Mouse (Mus musculus): Measurements from ENCODE around the gene Sema6d. TPM values are rescaled to one million over a fixed set of nuclear protein-coding genes. Genes with fewer than 3 reads are reported as not detected.
"Not testable (repeated sequence)": the region's sequence is repeated elsewhere in the genome, so short reads cannot be mapped to it uniquely, and the experiment has no call there.

Sema6d gene
- polyA plus RNA-seq, 1 experiment, result 0.02 TPM

DNA sequence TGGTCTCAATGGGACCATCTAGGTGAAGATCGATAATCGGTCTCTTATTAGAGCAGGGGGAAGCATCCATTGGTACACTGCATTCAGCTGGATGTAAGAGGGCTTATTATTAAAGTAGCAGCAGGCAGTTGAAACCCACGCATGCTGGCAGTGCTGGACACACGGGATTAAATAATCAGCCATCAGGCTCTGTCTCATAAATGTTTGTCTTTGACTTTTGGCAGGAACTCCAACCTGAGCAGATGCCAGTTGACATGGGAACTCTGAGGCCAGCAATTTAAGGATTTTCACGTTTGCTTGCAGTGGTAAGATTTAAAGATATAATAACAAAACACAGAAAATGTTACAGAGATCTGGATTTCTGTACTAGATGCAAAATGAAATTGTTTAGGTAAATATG, 208.6 kb downstream of the Sema6d start:
- no peak overlapping the region for H3K4me3 ChIP-seq (replicated peaks)
- H3K9me3 ChIP-seq (ENCODE audit: control insufficient read depth, low read length), result no peaks in the 10 kb centered on the region
- no peaks in the 10 kb centered on the region for H3K36me3 ChIP-seq (ENCODE audit: control insufficient read depth)
- no peaks in the 10 kb centered on the region for H3K4me1 ChIP-seq (ENCODE audit: control insufficient read depth)
- H3K27me3 ChIP-seq (ENCODE audit: control insufficient read depth), result no peaks in the 10 kb centered on the region
- TF ChIP-seq GATA1 (IDR thresholded peaks at IDR 0.05; ENCODE audit: low read length), result no peak
- TF ChIP-seq TAL1 (IDR thresholded peaks at IDR 0.05; ENCODE audit: low read length), result no peak

DNA sequence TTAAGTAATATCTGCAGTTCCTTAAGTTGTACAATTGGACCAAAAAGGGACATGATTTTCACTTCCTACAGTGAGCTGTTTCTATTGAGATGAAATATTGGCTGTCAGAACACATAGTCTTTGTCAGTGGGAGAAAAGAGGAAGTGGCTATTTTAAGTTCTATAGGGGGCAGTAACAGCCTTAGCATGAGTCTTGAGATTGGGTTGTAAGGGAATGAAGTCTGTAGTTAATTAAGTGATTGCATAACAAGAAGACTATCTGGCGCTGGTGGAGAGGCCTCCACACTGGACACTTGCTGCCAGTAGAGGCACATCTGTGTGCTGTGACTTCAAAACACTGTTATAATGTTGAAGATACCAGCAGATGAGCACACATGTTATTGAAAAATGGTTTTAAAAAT, 209.1 kb downstream of the Sema6d start:
- H3K27me3 ChIP-seq (ENCODE audit: control insufficient read depth), result no peaks in the 10 kb centered on the region
- no peaks in the 10 kb centered on the region for H3K9me3 ChIP-seq (ENCODE audit: control insufficient read depth, low read length)
- no peaks in the 10 kb centered on the region for H3K36me3 ChIP-seq (ENCODE audit: control insufficient read depth)
- no peaks in the 10 kb centered on the region for H3K4me1 ChIP-seq (ENCODE audit: control insufficient read depth)
- no peak overlapping the region for H3K4me3 ChIP-seq (replicated peaks)
- TF ChIP-seq TAL1 (IDR thresholded peaks at IDR 0.05; ENCODE audit: low read length) (no peak), GATA1 (IDR thresholded peaks at IDR 0.05; ENCODE audit: low read length) (no peak)

DNA sequence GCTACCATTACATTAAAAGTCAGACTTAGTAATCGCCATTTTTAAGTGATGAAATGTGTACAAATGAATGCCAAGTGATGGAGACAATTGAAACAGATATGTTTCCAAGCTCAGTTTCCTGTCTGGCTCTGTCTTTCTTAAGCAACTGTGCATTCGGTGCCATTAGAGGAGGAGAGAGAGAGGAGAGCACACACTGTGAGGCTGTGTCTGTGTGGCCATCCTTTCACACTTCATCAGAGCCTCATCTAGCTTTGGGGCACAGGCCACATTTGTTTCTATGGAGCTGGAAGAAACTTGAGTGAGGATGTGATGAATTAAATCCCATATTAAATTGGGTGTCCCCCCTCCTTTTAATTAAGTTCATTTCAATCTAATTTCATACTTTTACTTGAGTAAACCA, 218.8 kb downstream of the Sema6d start:
- TF ChIP-seq GATA1 (IDR thresholded peaks at IDR 0.05; ENCODE audit: low read length) (no peak), TAL1 (IDR thresholded peaks at IDR 0.05; ENCODE audit: low read length) (no peak)
- Histone ChIP-seq H3K9me3 (ENCODE audit: control insufficient read depth, low read length) (no peaks in the 10 kb centered on the region; the same call in 1 of the 2 replicates), H3K36me3 (ENCODE audit: control insufficient read depth) (no peaks in the 10 kb centered on the region), H3K27me3 (ENCODE audit: control insufficient read depth) (no peaks in the 10 kb centered on the region), H3K4me1 (ENCODE audit: control insufficient read depth) (no peaks in the 10 kb centered on the region), H3K4me3 (replicated peaks) (no peak overlapping the region)

DNA sequence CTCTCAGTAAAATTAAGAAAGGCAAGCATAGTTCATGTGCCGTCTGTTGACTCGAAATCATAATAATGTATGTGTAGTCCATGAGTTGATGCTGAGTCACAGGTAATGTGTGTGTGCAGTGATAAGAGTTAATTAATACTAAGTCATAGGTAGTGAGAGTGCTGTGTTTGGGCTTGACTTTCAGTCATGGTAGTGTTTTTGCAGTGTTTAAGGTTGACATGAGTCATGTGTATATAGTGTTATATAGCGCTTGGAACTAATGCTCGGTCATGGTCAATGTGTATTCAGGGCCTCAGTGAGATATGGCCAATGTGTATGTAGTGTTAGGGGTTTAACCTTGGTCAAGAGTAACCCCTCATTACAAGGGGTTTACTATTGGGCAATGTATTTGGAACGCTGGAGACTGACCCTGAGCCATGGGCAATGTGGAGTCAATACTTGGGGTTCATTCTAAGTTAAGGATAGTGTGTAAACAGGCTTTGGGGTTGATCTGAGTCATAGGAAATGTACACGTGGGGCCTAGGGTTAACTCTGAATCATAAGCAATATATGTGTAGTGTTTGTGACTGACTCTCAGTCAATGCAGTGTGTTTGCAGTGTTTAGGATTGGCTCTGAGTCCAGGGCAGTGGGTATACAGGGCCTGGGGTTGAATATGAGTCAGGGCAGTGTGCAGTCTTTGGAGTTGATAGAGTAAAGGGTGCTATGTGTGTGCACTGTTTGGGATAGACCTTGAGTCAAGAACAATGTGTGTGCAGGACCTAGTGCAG, 219.8 kb downstream of the Sema6d start:
- Histone ChIP-seq H3K9me3 (ENCODE audit: control insufficient read depth, low read length) (no peaks in the 10 kb centered on the region; the same call in 1 of the 2 replicates), H3K27me3 (ENCODE audit: control insufficient read depth) (no peaks in the 10 kb centered on the region), H3K4me3 (replicated peaks) (no peak overlapping the region), H3K4me1 (ENCODE audit: control insufficient read depth) (no peaks in the 10 kb centered on the region), H3K36me3 (ENCODE audit: control insufficient read depth) (no peaks in the 10 kb centered on the region)
- TF ChIP-seq TAL1 (IDR thresholded peaks at IDR 0.05; ENCODE audit: low read length) (no peak), GATA1 (IDR thresholded peaks at IDR 0.05; ENCODE audit: low read length) (no peak)

DNA sequence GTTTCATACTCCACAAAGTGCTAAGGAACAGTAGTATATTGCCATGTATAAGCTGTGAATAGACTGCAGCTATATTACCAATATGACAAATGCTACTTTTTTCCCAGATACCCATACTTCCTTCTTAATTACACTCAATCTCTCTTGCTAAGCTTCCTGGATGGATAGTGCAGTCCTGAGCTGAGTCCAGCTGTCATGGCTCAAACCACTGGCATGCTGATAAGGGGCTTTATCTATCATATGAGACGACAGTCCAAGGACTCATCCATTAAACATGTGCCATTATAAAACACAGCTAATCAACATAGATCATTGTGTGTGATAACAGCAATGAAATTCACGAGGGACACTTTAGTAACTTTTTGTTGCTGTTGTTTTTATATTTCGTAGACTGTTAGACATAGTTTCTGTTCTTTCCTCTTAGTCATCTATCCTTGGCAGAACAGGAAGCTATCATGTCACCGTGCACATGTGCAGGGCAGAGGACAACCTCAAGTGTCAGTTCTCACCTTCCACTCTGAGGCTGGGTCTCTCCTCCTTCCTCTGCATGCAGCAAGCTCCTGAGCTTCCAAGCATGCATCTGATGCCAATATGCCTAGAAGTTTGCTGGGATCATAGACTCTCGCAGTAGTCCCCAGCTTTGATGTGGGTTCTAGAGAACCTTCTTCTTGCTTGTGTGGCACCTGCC, 232.9 kb downstream of the Sema6d start:
- no peaks in the 10 kb centered on the region; the same call in 1 of the 2 replicates for H3K9me3 ChIP-seq (ENCODE audit: control insufficient read depth, low read length)
- no peak for TF ChIP-seq TAL1 (IDR thresholded peaks at IDR 0.05; ENCODE audit: low read length)
- TF ChIP-seq GATA1 (IDR thresholded peaks at IDR 0.05; ENCODE audit: low read length), result no peak

DNA sequence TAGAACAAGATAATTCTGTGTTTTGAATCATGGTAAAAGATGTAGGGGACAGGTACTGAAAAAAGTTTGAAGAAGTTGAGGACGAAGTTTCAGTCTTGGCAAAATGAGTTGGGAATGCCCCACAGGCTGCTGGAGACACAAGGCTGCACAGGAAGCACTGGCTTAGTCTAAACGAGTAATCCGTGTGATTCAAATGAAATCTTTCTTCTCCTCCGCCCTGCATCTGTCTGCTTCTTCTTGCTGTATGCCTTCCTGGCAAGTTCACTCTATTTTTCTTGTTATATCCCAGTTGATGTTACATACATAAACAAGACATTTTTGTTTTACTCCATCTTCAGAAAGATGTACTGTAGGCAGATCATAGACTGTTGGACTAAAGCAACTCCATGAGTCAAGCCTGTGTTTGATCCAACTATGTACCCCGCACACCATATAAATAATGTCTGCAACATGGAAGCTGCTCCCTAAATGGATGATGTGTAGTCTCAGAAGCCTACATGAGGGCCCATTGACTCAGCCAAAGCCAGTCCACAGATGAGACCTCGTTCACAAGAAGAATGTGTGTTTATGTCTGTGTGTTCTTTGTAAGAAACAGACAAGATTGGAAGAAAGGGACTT, 234.4 kb downstream of the Sema6d start:
- TF ChIP-seq GATA1 (IDR thresholded peaks at IDR 0.05; ENCODE audit: low read length), result no peak
- TF ChIP-seq TAL1 (IDR thresholded peaks at IDR 0.05; ENCODE audit: low read length), result no peak
- Histone ChIP-seq H3K27me3 (ENCODE audit: control insufficient read depth) (no peaks in the 10 kb centered on the region), H3K9me3 (ENCODE audit: control insufficient read depth, low read length) (no peaks in the 10 kb centered on the region; the same call in 1 of the 2 replicates), H3K4me1 (ENCODE audit: control insufficient read depth) (no peaks in the 10 kb centered on the region), H3K4me3 (replicated peaks) (no peak overlapping the region), H3K36me3 (ENCODE audit: control insufficient read depth) (no peaks in the 10 kb centered on the region)

More for the DNA sequence above, 232.9 kb downstream of the Sema6d start:
- no peaks in the 10 kb centered on the region for H3K27me3 ChIP-seq (ENCODE audit: control insufficient read depth)
- H3K4me3 ChIP-seq (replicated peaks), result no peak overlapping the region
- H3K36me3 ChIP-seq (ENCODE audit: control insufficient read depth), result no peaks in the 10 kb centered on the region
- H3K4me1 ChIP-seq (ENCODE audit: control insufficient read depth), result no peaks in the 10 kb centered on the region

DNA sequence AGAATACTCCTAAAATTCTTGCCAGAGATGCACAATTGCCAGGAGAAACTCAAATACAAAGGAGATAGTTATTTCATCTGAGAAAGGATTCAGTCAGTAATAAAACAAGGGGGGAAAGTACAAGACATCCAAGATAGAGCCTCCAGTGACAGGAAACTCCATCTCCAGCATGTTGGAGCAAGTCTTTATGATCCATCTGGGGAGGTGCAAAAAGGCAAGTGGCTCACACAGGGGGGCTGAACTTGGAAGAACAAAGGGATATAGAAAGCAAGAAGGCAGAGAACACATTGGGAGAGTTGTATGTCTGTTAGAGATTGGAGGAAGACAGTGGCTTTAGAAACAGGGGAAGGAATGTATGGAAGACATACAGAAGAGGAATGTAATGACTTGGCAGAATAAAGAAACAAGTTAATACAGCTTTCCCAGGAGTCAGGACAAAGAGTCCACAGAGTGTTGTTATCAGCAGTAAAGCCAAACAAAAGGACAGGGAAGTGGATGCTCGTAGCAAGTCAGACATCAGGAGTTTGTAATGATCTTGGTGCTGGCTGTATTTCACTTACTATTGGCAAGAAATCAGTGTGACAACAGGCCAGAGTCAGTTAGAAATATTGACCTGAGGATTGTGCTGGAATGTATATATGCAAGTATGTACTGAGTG, 239.8 kb downstream of the Sema6d start:
- no peaks in the 10 kb centered on the region for H3K4me1 ChIP-seq (ENCODE audit: control insufficient read depth)
- no peaks in the 10 kb centered on the region for H3K27me3 ChIP-seq (ENCODE audit: control insufficient read depth)
- H3K9me3 ChIP-seq (ENCODE audit: control insufficient read depth, low read length), result no peaks in the 10 kb centered on the region
- H3K4me3 ChIP-seq (replicated peaks), result no peak overlapping the region
- TF ChIP-seq TAL1 (IDR thresholded peaks at IDR 0.05; ENCODE audit: low read length), result no peak
- no peak for TF ChIP-seq GATA1 (IDR thresholded peaks at IDR 0.05; ENCODE audit: low read length)
- no peaks in the 10 kb centered on the region for H3K36me3 ChIP-seq (ENCODE audit: control insufficient read depth)

DNA sequence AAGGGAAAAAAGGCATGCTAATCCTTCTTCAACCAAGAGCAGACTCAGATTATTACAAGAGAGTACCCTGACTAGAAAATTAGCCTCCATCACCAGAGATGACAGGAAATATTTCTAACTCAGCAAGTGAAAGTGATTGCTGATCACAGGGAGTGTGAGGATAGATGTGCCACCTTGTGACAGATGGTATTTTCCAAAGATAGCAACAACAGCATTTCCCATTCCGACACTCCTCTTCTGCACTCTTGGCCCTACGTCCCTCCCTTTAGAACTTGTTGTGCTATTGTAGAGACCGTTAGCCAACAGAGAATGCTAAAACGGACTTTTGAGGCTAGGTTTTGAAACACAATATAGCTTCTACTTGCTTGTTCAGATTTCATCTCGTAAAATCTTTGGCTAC, 243.1 kb downstream of the Sema6d start:
- Histone ChIP-seq H3K9me3 (ENCODE audit: control insufficient read depth, low read length) (no peaks in the 10 kb centered on the region), H3K27me3 (ENCODE audit: control insufficient read depth) (no peaks in the 10 kb centered on the region), H3K4me1 (ENCODE audit: control insufficient read depth) (no peaks in the 10 kb centered on the region), H3K36me3 (ENCODE audit: control insufficient read depth) (no peaks in the 10 kb centered on the region), H3K4me3 (replicated peaks) (no peak overlapping the region)
- TF ChIP-seq GATA1 (IDR thresholded peaks at IDR 0.05; ENCODE audit: low read length) (no peak), TAL1 (IDR thresholded peaks at IDR 0.05; ENCODE audit: low read length) (no peak)

DNA sequence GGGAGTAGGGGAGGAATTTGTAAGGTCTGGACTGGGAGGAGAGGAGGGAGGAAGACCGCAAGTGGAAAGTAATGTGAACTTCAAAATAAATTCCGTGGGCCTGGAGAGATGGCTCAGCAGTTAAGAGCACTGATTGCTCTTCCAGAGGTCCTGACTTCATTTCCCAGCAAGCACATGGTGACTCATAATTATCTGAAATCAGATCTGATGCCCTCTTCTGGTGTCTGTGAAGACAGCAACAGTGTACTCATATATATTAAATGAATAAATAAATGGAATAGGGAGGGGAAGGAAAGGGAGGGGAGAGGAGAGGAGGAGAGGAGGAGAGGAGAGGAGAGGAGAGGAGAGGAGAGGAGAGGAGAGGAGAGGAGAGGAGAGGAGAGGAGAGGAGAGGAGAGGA, 244.9 kb downstream of the Sema6d start:
- not testable (repeated sequence) for H3K27me3 ChIP-seq (ENCODE audit: control insufficient read depth); H3K36me3 ChIP-seq (ENCODE audit: control insufficient read depth); H3K4me3 ChIP-seq (replicated peaks); H3K9me3 ChIP-seq (ENCODE audit: control insufficient read depth, low read length); H3K4me1 ChIP-seq (ENCODE audit: control insufficient read depth)

Measured in erythroblast, embryonic 14.5 days (primary cell).